9 mouse cellular contexts compared by ENCODE assay signal in the genomic region with DNA sequence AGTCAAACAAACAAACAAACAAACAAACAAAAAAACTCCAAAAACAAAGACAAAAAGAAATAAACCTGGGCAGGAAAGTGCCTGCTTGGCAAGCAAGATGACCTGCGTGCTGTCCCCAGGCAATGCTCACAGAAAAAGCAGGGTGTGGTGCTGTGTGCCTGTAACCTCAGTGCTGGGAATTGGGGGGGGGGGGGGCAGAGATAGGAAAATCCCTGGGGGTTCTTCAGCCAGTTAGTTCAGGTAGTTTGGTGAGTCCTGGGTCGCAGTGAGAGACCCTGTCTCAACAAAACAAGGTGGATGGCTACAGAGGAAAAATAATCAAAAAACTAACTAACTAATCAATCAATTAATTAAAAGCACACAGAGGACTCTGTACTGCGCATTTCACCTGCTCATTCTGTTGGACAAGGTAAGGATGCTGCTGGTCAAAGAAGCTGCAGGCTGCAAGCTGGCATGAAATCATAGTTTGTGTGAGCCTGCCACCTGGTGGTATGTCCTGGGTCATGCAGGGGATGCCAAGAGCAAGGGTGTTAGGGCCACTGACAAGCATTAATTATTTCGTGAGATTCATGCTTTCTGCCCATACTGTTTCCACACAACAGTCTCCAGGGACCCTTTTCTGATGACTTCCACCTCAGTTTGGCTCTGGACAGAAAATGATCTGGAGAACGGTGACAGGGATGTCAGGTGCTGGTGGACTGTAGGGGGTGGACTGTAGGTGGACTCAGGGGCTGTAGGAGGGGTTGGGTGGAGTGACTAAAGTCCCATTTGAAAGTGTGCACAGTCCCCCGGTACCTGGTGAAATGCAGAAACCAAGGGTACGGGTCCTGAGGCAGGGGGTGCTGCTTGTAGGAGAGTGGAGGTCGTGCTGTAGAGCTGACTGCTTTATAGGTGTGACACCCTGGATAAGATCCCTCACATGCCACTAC. TPM values are rescaled to one million over a fixed set of nuclear protein-coding genes. Genes with fewer than 3 reads are reported as not detected.
DNase-seq lines count a peak whose midpoint lies in the region; ATAC-seq and TF ChIP-seq lines count a peak whose summit lies in the region.
"Had no signal": no experiment of that assay in that cellular context is flagged by ENCODE, and none has a peak within 500 bp of the region (broad histone marks: within the 10 kb centered on the region; RNA-seq: fewer than 3 reads in every experiment).

No protein-coding gene starts in this region.

- ATAC-seq in embryonic facial prominence, embryonic 14.5 days (ENCODE audit: low read depth): peak; percentile 77
- peak; percentile 55; the same call in 1 of the 2 replicates for ATAC-seq in heart, postnatal 0 days (ENCODE audit: insufficient read depth, low read depth)
- ATAC-seq in liver, embryonic 14.5 days (ENCODE audit: insufficient read depth): no peak
- ATAC-seq in neural tube, embryonic 15.5 days (ENCODE audit: low FRiP score): peak; percentile 82

- DNase-seq in CD4-positive, CD25-positive, alpha-beta regulatory T cell, adult 2 months (ENCODE audit: low read depth, low spot score): peak; percentile 84
- peak; percentile 65 for DNase-seq in embryonic facial prominence, embryonic 14.5 days (ENCODE audit: low spot score)
- peak; percentile 51 for DNase-seq in heart, postnatal 0 days (ENCODE audit: low spot score)
- DNase-seq in kidney, postnatal 25 days: peak; percentile 81 to 85
- DNase-seq in liver, embryonic 14.5 days (ENCODE audit: low read depth in 3 of 3, low spot score in 3 of 3): peak; percentile 27 to 38 (median 30)

- no peak for TF ChIP-seq EP300 in heart, postnatal 0 days (IDR thresholded peaks at IDR 0.05; ENCODE audit: low read depth)
- no peak for TF ChIP-seq EP300 in liver, embryonic 14.5 days (IDR thresholded peaks at IDR 0.05; ENCODE audit: low read depth)

- no peaks in the 10 kb centered on the region for H3K9me3 ChIP-seq in embryonic facial prominence, embryonic 14.5 days (ENCODE audit: control insufficient read depth, low read length)
- H3K9me3 ChIP-seq in heart, postnatal 0 days (replicated peaks; ENCODE audit: control insufficient read depth, low read length): no peaks in the 10 kb centered on the region
- no peaks in the 10 kb centered on the region for H3K9me3 ChIP-seq in liver, embryonic 14.5 days (ENCODE audit: control insufficient read depth, low read length)
- H3K9me3 ChIP-seq in neural tube, embryonic 15.5 days (replicated peaks): no peaks in the 10 kb centered on the region

- TF ChIP-seq CTCF in bone marrow, adult 2 months (IDR thresholded peaks at IDR 0.05; ENCODE audit: control insufficient read depth, insufficient read depth, low read length): peak; percentile 91
- peak; percentile 97 for TF ChIP-seq CTCF in heart, postnatal 0 days (IDR thresholded peaks at IDR 0.05; ENCODE audit: low read depth)
- peak; percentile 92 for TF ChIP-seq CTCF in liver, embryonic 14.5 days (IDR thresholded peaks at IDR 0.05; ENCODE audit: low read depth)
- peak; percentile 90; the same call in 1 of the 2 replicates for TF ChIP-seq CTCF in testis, adult 2 months (IDR thresholded peaks at IDR 0.05; ENCODE audit: control insufficient read depth, insufficient read depth, insufficient replicate concordance, low read depth, low read length)

- H3K9ac ChIP-seq in embryonic facial prominence, embryonic 14.5 days (ENCODE audit: low read depth, low read length): no peak overlapping the region
- H3K9ac ChIP-seq in heart, postnatal 0 days (replicated peaks; ENCODE audit: low read depth, low read length): no peak overlapping the region
- H3K9ac ChIP-seq in liver, embryonic 14.5 days (replicated peaks): no peak overlapping the region
- H3K9ac ChIP-seq in neural tube, embryonic 15.5 days (replicated peaks): no peak overlapping the region

- 53% methylated on average over 8 of the region's 8 CpGs for WGBS in bone marrow, adult 2 months
- WGBS in embryonic facial prominence, embryonic 14.5 days: 49% methylated on average over 8 of the region's 8 CpGs
- WGBS in heart, postnatal 0 days: 50% methylated on average over 8 of the region's 8 CpGs
- 43% methylated on average over 8 of the region's 8 CpGs for WGBS in liver, embryonic 14.5 days (ENCODE audit: insufficient replicate concordance)
- WGBS in neural tube, embryonic 15.5 days: 53% methylated on average over 8 of the region's 8 CpGs

- H3K4me3 ChIP-seq in bone marrow, adult 2 months (replicated peaks; ENCODE audit: control insufficient read depth, low read depth, low read length): no peak overlapping the region
- no peak overlapping the region for H3K4me3 ChIP-seq in embryonic facial prominence, embryonic 14.5 days (ENCODE audit: low read depth, low read length)
- no peak overlapping the region for H3K4me3 ChIP-seq in heart, postnatal 0 days (ENCODE audit: low read depth, low read length)
- no peak overlapping the region for H3K4me3 ChIP-seq in liver, embryonic 14.5 days (ENCODE audit: insufficient read depth in 1 of 2, low read depth in 2 of 2, low read length in 2 of 2)
- no peak overlapping the region for H3K4me3 ChIP-seq in neural tube, embryonic 15.5 days (replicated peaks)
- H3K4me3 ChIP-seq in testis, adult 2 months (ENCODE audit: control insufficient read depth, low read depth, low read length): no peak overlapping the region
- H3K4me3 ChIP-seq: erythroblast, embryonic 14.5 days had no signal

- no peaks in the 10 kb centered on the region for H3K4me1 ChIP-seq in bone marrow, adult 2 months (ENCODE audit: control insufficient read depth, insufficient read depth, low read length)
- no peaks in the 10 kb centered on the region for H3K4me1 ChIP-seq in embryonic facial prominence, embryonic 14.5 days (ENCODE audit: control insufficient read depth, insufficient read depth, low read length)
- H3K4me1 ChIP-seq in heart, postnatal 0 days (ENCODE audit: control insufficient read depth, insufficient read depth): no peaks in the 10 kb centered on the region
- H3K4me1 ChIP-seq in liver, embryonic 14.5 days (replicated peaks; ENCODE audit: control insufficient read depth in 2 of 2, insufficient read depth in 2 of 2, low read length in 1 of 2): no peaks in the 10 kb centered on the region
- H3K4me1 ChIP-seq in neural tube, embryonic 15.5 days: no peaks in the 10 kb centered on the region
- H3K4me1 ChIP-seq in testis, adult 2 months (ENCODE audit: control insufficient read depth, insufficient read depth, low read length): no peaks in the 10 kb centered on the region

- no peak for TF ChIP-seq POLR2A in bone marrow, adult 2 months (IDR thresholded peaks at IDR 0.05; ENCODE audit: borderline replicate concordance, control insufficient read depth, low read depth, low read length)
- no peak for TF ChIP-seq POLR2A in testis, adult 2 months (IDR thresholded peaks at IDR 0.05; ENCODE audit: control insufficient read depth, low read depth, low read length)

- no peak overlapping the region for H3K27ac ChIP-seq in bone marrow, adult 2 months (ENCODE audit: control insufficient read depth, insufficient read depth, low read depth, low read length, poor library complexity)
- H3K27ac ChIP-seq in embryonic facial prominence, embryonic 14.5 days (replicated peaks; ENCODE audit: low read depth, low read length): no peak overlapping the region
- H3K27ac ChIP-seq in heart, postnatal 0 days (ENCODE audit: low read depth): no peak overlapping the region
- no peak overlapping the region for H3K27ac ChIP-seq in liver, embryonic 14.5 days
- H3K27ac ChIP-seq in neural tube, embryonic 15.5 days (replicated peaks): no peak overlapping the region
- no peak overlapping the region for H3K27ac ChIP-seq in testis, adult 2 months (ENCODE audit: control insufficient read depth, insufficient read depth, low read depth, low read length)

- no peak overlapping the region for H3K4me2 ChIP-seq in embryonic facial prominence, embryonic 14.5 days (ENCODE audit: low read depth, low read length)
- no peak overlapping the region for H3K4me2 ChIP-seq in heart, postnatal 0 days (ENCODE audit: low read depth, low read length)
- H3K4me2 ChIP-seq in liver, embryonic 14.5 days (ENCODE audit: low read depth): no peak overlapping the region
- no peak overlapping the region for H3K4me2 ChIP-seq in neural tube, embryonic 15.5 days

- no peaks in the 10 kb centered on the region for H3K27me3 ChIP-seq in embryonic facial prominence, embryonic 14.5 days (replicated peaks; ENCODE audit: control insufficient read depth, insufficient read depth, low read length)
- H3K27me3 ChIP-seq in heart, postnatal 0 days (ENCODE audit: control insufficient read depth, insufficient read depth, low read length): peaks cover 8% of the 10 kb centered on the region; the same call in 1 of the 2 replicates
- no peaks in the 10 kb centered on the region for H3K27me3 ChIP-seq in liver, embryonic 14.5 days (ENCODE audit: control insufficient read depth, insufficient read depth, low read length)
- H3K27me3 ChIP-seq in neural tube, embryonic 15.5 days (replicated peaks): no peaks in the 10 kb centered on the region
- no peaks in the 10 kb centered on the region for H3K27me3 ChIP-seq in testis, adult 2 months (ENCODE audit: control insufficient read depth, insufficient read depth, low read length)

- no peaks in the 10 kb centered on the region for H3K36me3 ChIP-seq in embryonic facial prominence, embryonic 14.5 days (ENCODE audit: control insufficient read depth, insufficient read depth, low read length)
- no peaks in the 10 kb centered on the region for H3K36me3 ChIP-seq in heart, postnatal 0 days (replicated peaks; ENCODE audit: control insufficient read depth, insufficient read depth, low read length)
- no peaks in the 10 kb centered on the region for H3K36me3 ChIP-seq in liver, embryonic 14.5 days (replicated peaks; ENCODE audit: control insufficient read depth, insufficient read depth, low read depth)
- no peaks in the 10 kb centered on the region for H3K36me3 ChIP-seq in neural tube, embryonic 15.5 days
- no peaks in the 10 kb centered on the region for H3K36me3 ChIP-seq in testis, adult 2 months (ENCODE audit: control insufficient read depth, insufficient read depth, low read length)

RNA-seq across cellular contexts. Expression of a gene that starts 10.6 kb away (rescaled TPM):
- polyA plus RNA-seq in bone marrow, adult 2 months (2011; ENCODE audit: insufficient read depth, insufficient read length, low replicate concordance, missing spikeins): not detected in 2 replicates
- 0.47 and 0.54 TPM in 2 replicates for polyA plus RNA-seq in embryonic facial prominence, embryonic 14.5 days (2014; fragmentation: Nextera tagmentation; extraction: Ambion mirVana)
- not detected in 2 replicates for total RNA-seq in heart, postnatal 0 days (2014; rRNA removed; ENCODE audit: low replicate concordance)
- not detected in 2 replicates for polyA plus RNA-seq in heart, postnatal 0 days (2015; fragmentation: Nextera tagmentation; extraction: Ambion mirVana)
- polyA plus RNA-seq in liver, embryonic 14.5 days (2012; rRNA removed): 5.4 and 8.5 TPM in 2 replicates
- polyA plus RNA-seq in liver, embryonic 14.5 days (2014; fragmentation: Nextera tagmentation; extraction: Ambion mirVana): 8.8 and 10.5 TPM in 2 replicates
- 0.19 TPM in 1 of 2 replicates, not detected in the other for polyA plus RNA-seq in neural tube, embryonic 15.5 days (2015; fragmentation: Nextera tagmentation; extraction: Ambion mirVana)
- polyA plus RNA-seq in testis, adult 2 months (2012; rRNA removed): not detected in 2 replicates

RNA-seq across cellular contexts. Expression of a gene that starts 36.0 kb away (rescaled TPM):
- polyA plus RNA-seq in bone marrow, adult 2 months (2011; ENCODE audit: insufficient read depth, insufficient read length, low replicate concordance, missing spikeins): 9.8 and 16.9 TPM in 2 replicates
- polyA plus RNA-seq in embryonic facial prominence, embryonic 14.5 days (2014; fragmentation: Nextera tagmentation; extraction: Ambion mirVana): 11.0 and 13.1 TPM in 2 replicates
- total RNA-seq in heart, postnatal 0 days (2014; rRNA removed; ENCODE audit: low replicate concordance): 15.0 and 17.0 TPM in 2 replicates
- 13.2 and 14.2 TPM in 2 replicates for polyA plus RNA-seq in heart, postnatal 0 days (2015; fragmentation: Nextera tagmentation; extraction: Ambion mirVana)
- polyA plus RNA-seq in liver, embryonic 14.5 days (2012; rRNA removed): 5.1 and 6.1 TPM in 2 replicates
- 2.6 and 4.8 TPM in 2 replicates for polyA plus RNA-seq in liver, embryonic 14.5 days (2014; fragmentation: Nextera tagmentation; extraction: Ambion mirVana)
- 14.0 and 18.0 TPM in 2 replicates for polyA plus RNA-seq in neural tube, embryonic 15.5 days (2015; fragmentation: Nextera tagmentation; extraction: Ambion mirVana)
- 4.0 and 7.7 TPM in 2 replicates for polyA plus RNA-seq in testis, adult 2 months (2012; rRNA removed)

Comparison
In these comparisons a context has a peak if more than half of its experiments do, and no peak if none do; other contexts are left out.
1. DNase-seq: peak in every context shown above with its lines; median percentile 84 in CD4-positive, CD25-positive, alpha-beta regulatory T cell, adult 2 months; 83 in kidney, postnatal 25 days; 65 in embryonic facial prominence, embryonic 14.5 days; 51 in heart, postnatal 0 days; 30 in liver, embryonic 14.5 days.